Mouse (Mus musculus): ENCODE results near the gene Osbp.

DNA sequence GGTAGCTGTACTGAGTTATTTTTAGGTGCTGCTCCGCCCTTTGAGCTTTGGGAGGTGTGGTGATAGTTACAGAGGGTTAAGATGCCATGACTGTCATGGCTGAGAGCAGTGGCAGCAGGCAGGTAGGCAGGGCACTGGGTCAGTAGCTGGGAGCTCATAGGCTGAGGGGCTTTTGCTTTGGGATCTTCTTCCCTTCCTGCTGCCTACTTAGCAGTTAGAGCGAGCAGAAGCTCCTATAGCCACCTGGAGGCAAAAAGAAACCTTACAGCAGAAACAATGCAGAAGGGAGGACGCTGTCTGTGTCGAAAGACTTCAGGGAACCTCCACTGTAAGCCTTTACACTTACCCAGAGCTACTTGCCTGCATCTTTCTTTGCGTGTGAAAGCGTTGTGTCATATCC, 11.5 kb upstream of the Osbp start:
- TF ChIP-seq POLR2A (IDR thresholded peaks at IDR 0.05; ENCODE audit: borderline replicate concordance, low read depth, low read length) = no peak
- TF ChIP-seq CTCF (IDR thresholded peaks at IDR 0.05; ENCODE audit: low read depth, low read length) = no peak
